8 mouse cellular contexts compared by ENCODE assay signal in the genomic region with DNA sequence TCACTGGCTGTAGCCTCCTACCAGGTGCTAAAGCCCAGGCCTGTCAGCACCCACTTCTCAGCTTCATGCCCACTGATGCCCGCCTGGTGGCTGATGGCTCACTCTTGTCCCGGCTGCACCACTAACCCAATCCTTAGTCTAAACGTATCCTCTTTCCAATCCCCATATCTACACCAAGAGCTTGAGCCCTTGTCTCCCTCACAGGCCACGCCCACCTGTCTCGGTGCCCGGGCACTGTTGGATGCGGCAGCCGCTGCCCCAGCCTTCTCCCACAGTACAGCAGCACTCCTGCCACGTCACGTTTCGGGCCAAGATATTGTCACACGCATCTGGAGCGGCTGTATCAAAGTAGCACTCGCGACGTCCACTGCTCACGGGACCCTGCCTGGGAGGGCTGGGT. TPM values are rescaled to one million over a fixed set of nuclear protein-coding genes. Genes with fewer than 3 reads are reported as not detected.
DNase-seq lines count a peak whose midpoint lies in the region; ATAC-seq and TF ChIP-seq lines count a peak whose summit lies in the region.

No protein-coding gene starts in this region.

- no peaks in the 10 kb centered on the region for H3K36me3 ChIP-seq in megakaryocyte, embryonic 14.5 days (replicated peaks; ENCODE audit: low read length)
- H3K36me3 ChIP-seq in embryonic facial prominence, embryonic 10.5 days (replicated peaks), result no peaks in the 10 kb centered on the region; the same call in 1 of the 2 replicates
- peaks cover 7% of the 10 kb centered on the region for H3K36me3 ChIP-seq in heart, postnatal 0 days (replicated peaks; ENCODE audit: control insufficient read depth, insufficient read depth, low read length)
- peaks cover 9% of the 10 kb centered on the region; the same call in 1 of the 2 replicates for H3K36me3 ChIP-seq in limb, embryonic 12.5 days
- 0 out of 2 replicates have a peak, but pooled peaks cover 3% of the 10 kb centered on the region for H3K36me3 ChIP-seq in neural tube, embryonic 13.5 days

- no peak for TF ChIP-seq CTCF in heart, postnatal 0 days (IDR thresholded peaks at IDR 0.05; ENCODE audit: low read depth)

- peak overlapping the region; percentile 73 for H3K4me3 ChIP-seq in megakaryocyte, embryonic 14.5 days (replicated peaks)
- H3K4me3 ChIP-seq in embryonic facial prominence, embryonic 10.5 days, result peak overlapping the region; percentile 49
- peak overlapping the region; percentile 25; the same call in 1 of the 2 replicates for H3K4me3 ChIP-seq in heart, postnatal 0 days (ENCODE audit: low read depth, low read length)
- peak overlapping the region; percentile 13; the same call in 1 of the 2 replicates for H3K4me3 ChIP-seq in limb, embryonic 12.5 days (replicated peaks)
- peak overlapping the region; percentile 32 for H3K4me3 ChIP-seq in neural tube, embryonic 13.5 days

- no peak overlapping the region for H3K9ac ChIP-seq in heart, postnatal 0 days (replicated peaks; ENCODE audit: low read depth, low read length)
- 0 out of 2 replicates have a peak overlapping the region, but pooled peaks have one; percentile 13 for H3K9ac ChIP-seq in limb, embryonic 12.5 days (replicated peaks)
- H3K9ac ChIP-seq in neural tube, embryonic 13.5 days, result peak overlapping the region; percentile 52

- ATAC-seq in megakaryocyte, adult 5-6 weeks (ENCODE audit: poor library complexity, severe bottlenecking), result no peak
- peak; percentile 80 for ATAC-seq in heart, postnatal 0 days (ENCODE audit: insufficient read depth, low read depth)
- ATAC-seq in limb, embryonic 12.5 days (ENCODE audit: insufficient number of reproducible peaks, insufficient read depth, low FRiP score, low TSS enrichment, low read depth), result peak; percentile 24; the same call in 1 of the 2 replicates
- ATAC-seq in neural tube, embryonic 13.5 days (ENCODE audit: low read depth), result 0 out of 2 replicates have a peak, but pooled peaks have one; percentile 20

- TF ChIP-seq EP300 in heart, postnatal 0 days (IDR thresholded peaks at IDR 0.05; ENCODE audit: low read depth), result peak; percentile 30; the same call in 1 of the 2 replicates

- peaks cover 38% of the 10 kb centered on the region for H3K27me3 ChIP-seq in megakaryocyte, embryonic 14.5 days (replicated peaks)
- peaks cover 44% of the 10 kb centered on the region for H3K27me3 ChIP-seq in embryonic facial prominence, embryonic 10.5 days (replicated peaks; ENCODE audit: low read depth, poor library complexity, severe bottlenecking)
- peaks cover 20% of the 10 kb centered on the region for H3K27me3 ChIP-seq in heart, postnatal 0 days (ENCODE audit: control insufficient read depth, insufficient read depth, low read length)
- peaks cover 32% of the 10 kb centered on the region for H3K27me3 ChIP-seq in limb, embryonic 12.5 days
- H3K27me3 ChIP-seq in neural tube, embryonic 13.5 days, result peaks cover 38% of the 10 kb centered on the region

- peaks cover 19% of the 10 kb centered on the region for H3K9me3 ChIP-seq in megakaryocyte, embryonic 14.5 days
- peaks cover 20% of the 10 kb centered on the region for H3K9me3 ChIP-seq in embryonic facial prominence, embryonic 10.5 days
- peaks cover 8% of the 10 kb centered on the region for H3K9me3 ChIP-seq in heart, postnatal 0 days (replicated peaks; ENCODE audit: control insufficient read depth, low read length)
- peaks cover 17% of the 10 kb centered on the region for H3K9me3 ChIP-seq in limb, embryonic 12.5 days
- H3K9me3 ChIP-seq in neural tube, embryonic 13.5 days, result peaks cover 12% of the 10 kb centered on the region; the same call in 1 of the 2 replicates

- H3K4me1 ChIP-seq in megakaryocyte, embryonic 14.5 days, result peaks cover 23% of the 10 kb centered on the region
- H3K4me1 ChIP-seq in embryonic facial prominence, embryonic 10.5 days, result peaks cover 26% of the 10 kb centered on the region
- peaks cover 5% of the 10 kb centered on the region; the same call in 1 of the 2 replicates for H3K4me1 ChIP-seq in heart, postnatal 0 days (ENCODE audit: control insufficient read depth, insufficient read depth)
- H3K4me1 ChIP-seq in limb, embryonic 12.5 days (replicated peaks), result peaks cover 16% of the 10 kb centered on the region
- H3K4me1 ChIP-seq in neural tube, embryonic 13.5 days (replicated peaks), result peaks cover 15% of the 10 kb centered on the region

- 7% methylated on average over 17 of the region's 17 CpGs for WGBS in embryonic facial prominence, embryonic 10.5 days
- 19% methylated on average over 17 of the region's 17 CpGs for WGBS in heart, postnatal 0 days
- WGBS in limb, embryonic 12.5 days, result 8% methylated on average over 17 of the region's 17 CpGs
- 5% methylated on average over 17 of the region's 17 CpGs for WGBS in neural tube, embryonic 13.5 days

- no peak for DNase-seq in embryonic facial prominence, embryonic 10.5 days (ENCODE audit: low spot score)
- peak; percentile 76 for DNase-seq in heart, postnatal 0 days (ENCODE audit: low spot score)
- DNase-seq in spleen, adult 18-20 months, result no peak
- no peak for DNase-seq in c-Kit-positive CD71-positive TER-119-positive erythroid progenitor cells, embryonic 14.5 days (ENCODE audit: low spot score)

- no peak overlapping the region for H3K27ac ChIP-seq in embryonic facial prominence, embryonic 10.5 days (replicated peaks)
- no peak overlapping the region for H3K27ac ChIP-seq in heart, postnatal 0 days (ENCODE audit: low read depth)
- H3K27ac ChIP-seq in limb, embryonic 12.5 days, result no peak overlapping the region
- H3K27ac ChIP-seq in neural tube, embryonic 13.5 days (replicated peaks), result no peak overlapping the region

- peak overlapping the region; percentile 49 for H3K4me2 ChIP-seq in heart, postnatal 0 days (ENCODE audit: low read depth, low read length)
- peak overlapping the region; percentile 48 for H3K4me2 ChIP-seq in limb, embryonic 12.5 days
- H3K4me2 ChIP-seq in neural tube, embryonic 13.5 days, result peak overlapping the region; percentile 56

RNA-seq across cellular contexts. Expression of a gene that starts 27.2 kb away (rescaled TPM):
- polyA plus RNA-seq in megakaryocyte, embryonic 14.5 days (2012; ENCODE audit: insufficient read depth, low replicate concordance), result 0.28 TPM in 1 of 2 replicates, not detected in the other
- not detected in 2 replicates for total RNA-seq in megakaryocyte, adult 5-6 weeks (2015)
- not detected in 2 replicates for total RNA-seq in megakaryocyte, adult 5-6 weeks (2017)
- polyA plus RNA-seq in embryonic facial prominence, embryonic 10.5 days (2016; fragmentation: Nextera tagmentation; extraction: Ambion mirVana), result 7.1 and 8.8 TPM in 2 replicates
- total RNA-seq in heart, postnatal 0 days (2014; rRNA removed; ENCODE audit: low replicate concordance), result 150 TPM in 2 replicates
- polyA plus RNA-seq in heart, postnatal 0 days (2015; fragmentation: Nextera tagmentation; extraction: Ambion mirVana), result 56.9 and 61.7 TPM in 2 replicates
- polyA plus RNA-seq in limb, embryonic 12.5 days (2016; fragmentation: Nextera tagmentation; extraction: Ambion mirVana), result 15.2 and 15.8 TPM in 2 replicates
- 6.9 and 8.0 TPM in 2 replicates for polyA plus RNA-seq in neural tube, embryonic 13.5 days (2015; fragmentation: Nextera tagmentation; extraction: Ambion mirVana)

RNA-seq across cellular contexts. Expression of a gene that starts 45.5 kb away (rescaled TPM):
- 214 and 344 TPM in 2 replicates for polyA plus RNA-seq in megakaryocyte, embryonic 14.5 days (2012; ENCODE audit: insufficient read depth, low replicate concordance)
- 42.6 and 43.6 TPM in 2 replicates for total RNA-seq in megakaryocyte, adult 5-6 weeks (2015)
- total RNA-seq in megakaryocyte, adult 5-6 weeks (2017), result 30.9 and 34.0 TPM in 2 replicates
- polyA plus RNA-seq in embryonic facial prominence, embryonic 10.5 days (2016; fragmentation: Nextera tagmentation; extraction: Ambion mirVana), result 73.2 and 80.3 TPM in 2 replicates
- total RNA-seq in heart, postnatal 0 days (2014; rRNA removed; ENCODE audit: low replicate concordance), result 16.7 and 21.0 TPM in 2 replicates
- polyA plus RNA-seq in heart, postnatal 0 days (2015; fragmentation: Nextera tagmentation; extraction: Ambion mirVana), result 14.2 and 18.3 TPM in 2 replicates
- polyA plus RNA-seq in limb, embryonic 12.5 days (2016; fragmentation: Nextera tagmentation; extraction: Ambion mirVana), result 59.5 and 59.9 TPM in 2 replicates
- 50.6 and 59.6 TPM in 2 replicates for polyA plus RNA-seq in neural tube, embryonic 13.5 days (2015; fragmentation: Nextera tagmentation; extraction: Ambion mirVana)

RNA-seq across cellular contexts. Expression of a gene that starts 46.9 kb away (rescaled TPM):
- 1.4 and 7.6 TPM in 2 replicates for polyA plus RNA-seq in megakaryocyte, embryonic 14.5 days (2012; ENCODE audit: insufficient read depth, low replicate concordance)
- not detected in 2 replicates for total RNA-seq in megakaryocyte, adult 5-6 weeks (2015)
- total RNA-seq in megakaryocyte, adult 5-6 weeks (2017), result not detected in 2 replicates
- polyA plus RNA-seq in embryonic facial prominence, embryonic 10.5 days (2016; fragmentation: Nextera tagmentation; extraction: Ambion mirVana), result not detected in 2 replicates
- 2.0 TPM in 1 of 2 replicates, not detected in the other for total RNA-seq in heart, postnatal 0 days (2014; rRNA removed; ENCODE audit: low replicate concordance)
- polyA plus RNA-seq in heart, postnatal 0 days (2015; fragmentation: Nextera tagmentation; extraction: Ambion mirVana), result 0.46 TPM in 1 of 2 replicates, not detected in the other
- 0.42 TPM in 1 of 2 replicates, not detected in the other for polyA plus RNA-seq in limb, embryonic 12.5 days (2016; fragmentation: Nextera tagmentation; extraction: Ambion mirVana)
- polyA plus RNA-seq in neural tube, embryonic 13.5 days (2015; fragmentation: Nextera tagmentation; extraction: Ambion mirVana), result not detected in 2 replicates

RNA-seq across cellular contexts. Expression of a gene that starts 52.1 kb away (rescaled TPM):
- 2.0 and 2.4 TPM in 2 replicates for polyA plus RNA-seq in megakaryocyte, embryonic 14.5 days (2012; ENCODE audit: insufficient read depth, low replicate concordance)
- 2.8 and 4.3 TPM in 2 replicates for total RNA-seq in megakaryocyte, adult 5-6 weeks (2015)
- total RNA-seq in megakaryocyte, adult 5-6 weeks (2017), result 2.5 and 2.6 TPM in 2 replicates
- polyA plus RNA-seq in embryonic facial prominence, embryonic 10.5 days (2016; fragmentation: Nextera tagmentation; extraction: Ambion mirVana), result 14.8 and 15.0 TPM in 2 replicates
- 15.9 and 23.5 TPM in 2 replicates for total RNA-seq in heart, postnatal 0 days (2014; rRNA removed; ENCODE audit: low replicate concordance)
- polyA plus RNA-seq in heart, postnatal 0 days (2015; fragmentation: Nextera tagmentation; extraction: Ambion mirVana), result 5.6 and 6.2 TPM in 2 replicates
- polyA plus RNA-seq in limb, embryonic 12.5 days (2016; fragmentation: Nextera tagmentation; extraction: Ambion mirVana), result 25.3 and 26.5 TPM in 2 replicates
- polyA plus RNA-seq in neural tube, embryonic 13.5 days (2015; fragmentation: Nextera tagmentation; extraction: Ambion mirVana), result 52.8 and 55.3 TPM in 2 replicates

Comparison
In these comparisons a context has a peak if more than half of its experiments do, and no peak if none do; other contexts are left out.
1. H3K4me3 ChIP-seq: peak in every context shown above with its lines; median percentile 73 in megakaryocyte, embryonic 14.5 days; 49 in embryonic facial prominence, embryonic 10.5 days; 32 in neural tube, embryonic 13.5 days; 25 in heart, postnatal 0 days; 13 in limb, embryonic 12.5 days.